Mouse (Mus musculus) cortical plate, adult 2 months (tissue): ENCODE data around the gene Plekhg2.

Source experiments
- CTCF ChIP-seq: fragments of 200-500 bp; IDR thresholded peaks from 2 replicates; pipeline ENCODE4 v1.5.1; 2011; ENCODE audit warnings: mild to moderate bottlenecking, control low read depth, low read length; ENCODE audit not compliant: insufficient read depth; ENCODE audit errors: extremely low read depth
- POLR2A ChIP-seq: fragments of 200-500 bp; IDR thresholded peaks from 2 replicates; pipeline ENCODE4 v1.6.1; 2011; ENCODE audit warnings: mild to moderate bottlenecking, low read length, control low read depth; ENCODE audit not compliant: insufficient read depth; ENCODE audit errors: extremely low read depth

DNA sequence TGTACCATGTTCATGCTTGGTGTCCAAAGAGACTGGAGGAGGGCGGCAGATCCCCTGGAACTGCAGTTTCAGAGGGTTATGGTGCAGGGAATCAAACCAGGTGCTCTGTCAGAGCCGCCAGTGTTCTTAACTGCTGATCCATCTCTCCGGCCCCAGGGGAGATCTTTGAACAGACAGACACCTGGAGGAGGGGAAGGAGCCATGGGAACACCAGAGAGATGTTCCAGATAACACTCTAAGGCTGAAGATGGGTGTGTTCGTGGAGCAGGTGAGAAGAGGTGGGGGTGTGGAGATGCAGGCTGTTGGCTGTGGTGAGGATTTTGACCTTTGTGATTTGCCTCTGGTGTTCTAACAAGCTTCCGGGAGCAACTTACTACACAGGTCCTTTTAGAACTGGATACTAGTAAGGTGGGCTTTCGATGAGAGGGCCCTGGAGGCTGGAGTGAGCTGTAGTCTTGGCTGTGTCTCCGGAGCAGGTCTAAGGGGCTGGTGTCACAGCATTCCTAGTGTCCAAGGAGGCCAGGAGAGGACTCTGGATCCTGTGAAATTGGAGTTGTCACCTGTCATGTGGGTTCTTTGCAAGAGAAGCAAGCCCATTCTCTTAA lies 1.6 kb upstream of the Plekhg2 start:
- no peak for TF ChIP-seq CTCF
- no peak for TF ChIP-seq POLR2A
